Mouse (Mus musculus) E14TG2a.4 (cell line): ENCODE results near the gene Cypt12.

Source experiments
- H3K27me3 ChIP-seq: 2 replicates; pipeline ENCODE4 v1.6.1; 2014; ENCODE audit warnings: low read length, control low read depth; ENCODE audit not compliant: insufficient read depth
- H3K36me3 ChIP-seq: 2 replicates; pipeline ENCODE4 v1.6.1; 2014; ENCODE audit warnings: low read length, control low read depth; ENCODE audit not compliant: insufficient read depth
- H3K4me1 ChIP-seq: replicated peaks from 2 replicates; pipeline ENCODE4 v1.6.1; 2014; ENCODE audit warnings: low read depth, low read length, control low read depth
- H3K4me3 ChIP-seq: replicated peaks from 2 replicates; pipeline ENCODE4 v1.5.1; 2014; ENCODE audit warnings: mild to moderate bottlenecking, low read length
- H3K9me3 ChIP-seq: 2 replicates; pipeline ENCODE4 v1.6.1; 2014; ENCODE audit warnings: low read length, control low read depth
- CTCF ChIP-seq: conservative IDR thresholded peaks from 2 replicates; pipeline ENCODE4 v1.5.1; 2014; ENCODE audit warnings: low read length
- NANOG ChIP-seq: IDR thresholded peaks from 2 replicates; pipeline ENCODE4 v1.6.1; 2014; ENCODE audit warnings: borderline replicate concordance, low read length, mixed read lengths
- POU5F1 ChIP-seq: IDR thresholded peaks from 2 replicates; pipeline ENCODE4 v1.6.1; 2014; ENCODE audit warnings: low read length, borderline replicate concordance

Gene Cypt12

GRCm38 (mm10) chr3:17948299-17948698, at the start of gene Cypt12:
Gene Cypt12, plus strand, starts transcription at chr3:17948410.
- H3K9me3 ChIP-seq, result peaks cover 28% of the 10 kb centered on the region
- H3K4me1 ChIP-seq, result no peaks in the 10 kb centered on the region
- H3K27me3 ChIP-seq, result no peaks in the 10 kb centered on the region
- TF ChIP-seq CTCF (no peak), NANOG (no peak), POU5F1 (no peak)
- H3K4me3 ChIP-seq, result no peak within 1 kb of the TSS
- H3K36me3 ChIP-seq, result no peaks in the 10 kb centered on the region

DNA sequence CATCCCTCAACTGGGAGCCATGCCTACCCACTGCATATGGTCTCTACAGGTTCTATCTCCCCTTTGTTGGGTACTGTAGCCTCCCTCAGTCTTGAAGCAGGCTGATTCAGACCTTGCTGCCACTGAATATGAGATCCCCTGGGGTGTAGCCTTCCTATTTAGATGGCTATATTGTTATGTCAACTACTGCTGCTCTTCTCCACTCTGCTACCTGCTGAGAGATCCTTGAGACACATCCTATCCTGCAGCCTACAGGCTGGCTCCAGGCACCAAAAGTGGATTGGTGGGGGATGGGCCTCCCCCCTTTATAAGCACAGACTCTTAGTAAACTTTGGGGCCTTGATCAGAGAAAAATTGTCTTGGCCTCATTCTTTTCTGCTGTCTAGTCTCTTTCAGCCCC, 34.4 kb upstream of the Cypt12 start:
- Histone ChIP-seq H3K4me1 (no peaks in the 10 kb centered on the region), H3K27me3 (no peaks in the 10 kb centered on the region), H3K4me3 (no peak overlapping the region), H3K36me3 (no peaks in the 10 kb centered on the region), H3K9me3 (peaks cover 35% of the 10 kb centered on the region)
- TF ChIP-seq CTCF (no peak), NANOG (peak; percentile 74; the same call in 1 of the 2 replicates)

GRCm38 (mm10) chr3:17940206-17940605, 8.0 kb upstream of the Cypt12 start:
- H3K9me3 ChIP-seq, result no peaks in the 10 kb centered on the region
- TF ChIP-seq NANOG (no peak), POU5F1 (no peak), CTCF (no peak)
- H3K4me3 ChIP-seq, result no peak overlapping the region
- no peaks in the 10 kb centered on the region for H3K4me1 ChIP-seq
- H3K27me3 ChIP-seq, result no peaks in the 10 kb centered on the region
- H3K36me3 ChIP-seq, result no peaks in the 10 kb centered on the region
